Mouse (Mus musculus): ENCODE results near the gene Atxn10.

GRCm38 (mm10) chr15:85462138-85462537 is 126.1 kb downstream of the Atxn10 start:
- TF ChIP-seq CTCF (IDR thresholded peaks at IDR 0.05; ENCODE audit: low read depth), result no peak
- TF ChIP-seq EP300 (IDR thresholded peaks at IDR 0.05; ENCODE audit: low read depth), result no peak

Measured in heart, postnatal 0 days (tissue).